Mouse (Mus musculus) forebrain, embryonic 12.5 days (tissue): ENCODE measurements around the gene D430041D05Rik. TPM values are rescaled to one million over a fixed set of nuclear protein-coding genes. Genes with fewer than 3 reads are reported as not detected.
"Not testable (repeated sequence)": the region's sequence is repeated elsewhere in the genome, so short reads cannot be mapped to it uniquely, and the experiment has no call there.

Experiments
- ATAC-seq: fragments of 200-750 bp; cut with Nextera tagmentation; 2 replicates; pipeline ENCODE4 v1.8.0; 2017; ENCODE audit warnings: moderate TSS enrichment; ENCODE audit not compliant: low FRiP score
- H3K27ac ChIP-seq: fragments of 300-500 bp; sonication (generic); 2 replicates; pipeline ENCODE4 v1.5.1; 2016; ENCODE audit warnings: mild to moderate bottlenecking
- H3K27me3 ChIP-seq: fragments of 300-500 bp; sonication (generic); 2 replicates; pipeline ENCODE4 v1.6.1; 2016; ENCODE audit warnings: mild to moderate bottlenecking
- H3K36me3 ChIP-seq: fragments of 300-500 bp; sonication (generic); replicated peaks from 2 replicates; pipeline ENCODE4 v1.6.1; 2016; ENCODE audit warnings: mild to moderate bottlenecking
- H3K4me1 ChIP-seq: fragments of 300-500 bp; sonication (generic); 2 replicates; pipeline ENCODE4 v1.6.1; 2016
- H3K4me2 ChIP-seq: fragments of 300-500 bp; sonication (generic); 2 replicates; pipeline ENCODE4 v1.6.1; 2016; ENCODE audit warnings: mild to moderate bottlenecking, moderate library complexity
- H3K4me3 ChIP-seq: fragments of 300-500 bp; sonication (generic); replicated peaks from 2 replicates; pipeline ENCODE4 v1.5.1; 2016; ENCODE audit warnings: mild to moderate bottlenecking
- H3K9ac ChIP-seq: fragments of 300-500 bp; sonication (generic); 2 replicates; pipeline ENCODE4 v1.6.1; 2016; ENCODE audit warnings: mild to moderate bottlenecking
- H3K9me3 ChIP-seq: fragments of 300-500 bp; sonication (generic); 2 replicates; pipeline ENCODE4 v1.6.1; 2016
- WGBS: fragments of 180-500 bp; shearing (Covaris S2); methylation state at CpG from one replicate; pipeline ENCODE4 v1.1.7; 2016; 5-methylcytosine and 5-hydroxymethylcytosine counted together
- polyA plus RNA-seq: library from polyadenylated mRNA; unstranded; fragments of >200 nt; fragmentation: Nextera tagmentation; extraction: Ambion mirVana; gene quantifications from 2 replicates; pipeline ENCODE4 v1.2.1, GENCODE M21; 2016

The D430041D05Rik gene
- polyA plus RNA-seq, 1 experiment from 2014 or later: 4.5 TPM

GRCm38 (mm10) chr2:104113563-104113962 is 297.2 kb downstream of the D430041D05Rik start:
- not testable (repeated sequence) for H3K4me1 ChIP-seq, H3K9me3 ChIP-seq, H3K27ac ChIP-seq, H3K36me3 ChIP-seq, H3K4me3 ChIP-seq, H3K4me2 ChIP-seq, ATAC-seq, H3K9ac ChIP-seq, H3K27me3 ChIP-seq

GRCm38 (mm10) chr2:104111170-104111797 is 299.5 kb downstream of the D430041D05Rik start:
- H3K4me2 ChIP-seq, H3K27me3 ChIP-seq, ATAC-seq, H3K4me3 ChIP-seq, H3K9ac ChIP-seq, H3K27ac ChIP-seq, H3K4me1 ChIP-seq, H3K9me3 ChIP-seq, H3K36me3 ChIP-seq: not testable (repeated sequence)
- WGBS: 80% methylated on average over 1 of the region's 1 CpGs

GRCm38 (mm10) chr2:104110031-104110430 is 300.8 kb downstream of the D430041D05Rik start:
- 89% methylated on average over 4 of the region's 4 CpGs for WGBS
- H3K4me3 ChIP-seq: no peak overlapping the region
- ATAC-seq: no peak

GRCm38 (mm10) chr2:104109528-104109927 is 301.3 kb downstream of the D430041D05Rik start:
- 72% methylated on average over 2 of the region's 2 CpGs for WGBS
- Histone ChIP-seq H3K36me3 (no peaks in the 10 kb centered on the region), H3K9ac (no peak overlapping the region), H3K4me3 (no peak overlapping the region), H3K4me2 (no peak overlapping the region), H3K27ac (no peak overlapping the region), H3K27me3 (no peaks in the 10 kb centered on the region), H3K9me3 (no peaks in the 10 kb centered on the region), H3K4me1 (no peaks in the 10 kb centered on the region)
- ATAC-seq: no peak

More at GRCm38 (mm10) chr2:104110031-104110430, 300.8 kb downstream of the D430041D05Rik start:
- H3K9me3 ChIP-seq: no peaks in the 10 kb centered on the region
- no peaks in the 10 kb centered on the region for H3K4me1 ChIP-seq
- no peaks in the 10 kb centered on the region for H3K36me3 ChIP-seq
- no peak overlapping the region for H3K4me2 ChIP-seq
- no peak overlapping the region for H3K27ac ChIP-seq
- H3K27me3 ChIP-seq: no peaks in the 10 kb centered on the region
- no peak overlapping the region for H3K9ac ChIP-seq

- not testable (repeated sequence) for H3K9ac ChIP-seq, H3K4me2 ChIP-seq, H3K9me3 ChIP-seq, ATAC-seq, H3K36me3 ChIP-seq, H3K4me1 ChIP-seq, H3K27ac ChIP-seq, H3K4me3 ChIP-seq, H3K27me3 ChIP-seq
- WGBS: 93% methylated on average over 2 of the region's 2 CpGs
Measured at GRCm38 (mm10) chr2:104109021-104109420, 301.8 kb downstream of the D430041D05Rik start.

GRCm38 (mm10) chr2:104104800-104105199 is 306.0 kb downstream of the D430041D05Rik start:
- Histone ChIP-seq H3K9me3 (no peaks in the 10 kb centered on the region), H3K36me3 (no peaks in the 10 kb centered on the region), H3K9ac (no peak overlapping the region), H3K4me1 (no peaks in the 10 kb centered on the region), H3K4me2 (no peak overlapping the region), H3K27ac (no peak overlapping the region), H3K4me3 (no peak overlapping the region), H3K27me3 (0 out of 2 replicates have a peak, but pooled peaks cover 3% of the 10 kb centered on the region)
- 91% methylated on average over 6 of the region's 6 CpGs for WGBS
- no peak for ATAC-seq

- 0 out of 2 replicates have a peak, but pooled peaks cover 3% of the 10 kb centered on the region for H3K27me3 ChIP-seq
- WGBS: 18% methylated on average over 1 of the region's 1 CpGs
- H3K36me3 ChIP-seq: no peaks in the 10 kb centered on the region
- H3K4me1 ChIP-seq: peaks cover 14% of the 10 kb centered on the region
- no peak overlapping the region for H3K4me2 ChIP-seq
- no peak overlapping the region for H3K27ac ChIP-seq
- ATAC-seq: no peak
- no peak overlapping the region for H3K9ac ChIP-seq
- no peaks in the 10 kb centered on the region for H3K9me3 ChIP-seq
- no peak overlapping the region for H3K4me3 ChIP-seq
Measured at GRCm38 (mm10) chr2:104099946-104100345, 310.9 kb downstream of the D430041D05Rik start.

- H3K27ac ChIP-seq: no peak overlapping the region
- H3K4me2 ChIP-seq: no peak overlapping the region
- no peaks in the 10 kb centered on the region for H3K36me3 ChIP-seq
- 0 out of 2 replicates have a peak, but pooled peaks cover 3% of the 10 kb centered on the region for H3K27me3 ChIP-seq
- H3K4me1 ChIP-seq: peaks cover 14% of the 10 kb centered on the region
- no peaks in the 10 kb centered on the region for H3K9me3 ChIP-seq
- no peak overlapping the region for H3K9ac ChIP-seq
- 96% methylated on average over 2 of the region's 2 CpGs for WGBS
- no peak for ATAC-seq
- H3K4me3 ChIP-seq: no peak overlapping the region
Measured at GRCm38 (mm10) chr2:104099231-104099585, 311.6 kb downstream of the D430041D05Rik start.

GRCm38 (mm10) chr2:104098529-104099230 is 312.1 kb downstream of the D430041D05Rik start:
- Histone ChIP-seq H3K4me3 (no peak overlapping the region), H3K36me3 (no peaks in the 10 kb centered on the region), H3K27me3 (0 out of 2 replicates have a peak, but pooled peaks cover 3% of the 10 kb centered on the region), H3K4me2 (no peak overlapping the region), H3K9me3 (no peaks in the 10 kb centered on the region), H3K27ac (no peak overlapping the region), H3K9ac (no peak overlapping the region), H3K4me1 (peaks cover 14% of the 10 kb centered on the region)
- WGBS: 49% methylated on average over 3 of the region's 3 CpGs
- ATAC-seq: no peak

GRCm38 (mm10) chr2:104097396-104097795 is 313.4 kb downstream of the D430041D05Rik start:
- 94% methylated on average over 4 of the region's 4 CpGs for WGBS
- not testable (repeated sequence) for H3K4me2 ChIP-seq, H3K36me3 ChIP-seq, H3K27me3 ChIP-seq, H3K9me3 ChIP-seq, H3K9ac ChIP-seq, ATAC-seq, H3K27ac ChIP-seq, H3K4me3 ChIP-seq
- H3K4me1 ChIP-seq: peaks cover 14% of the 10 kb centered on the region

- peaks cover 14% of the 10 kb centered on the region for H3K4me1 ChIP-seq
- H3K4me2 ChIP-seq, H3K36me3 ChIP-seq, H3K9ac ChIP-seq, H3K27ac ChIP-seq, H3K9me3 ChIP-seq, H3K4me3 ChIP-seq, H3K27me3 ChIP-seq: not testable (repeated sequence)
- ATAC-seq: 0 out of 2 replicates have a peak, but pooled peaks have one; percentile 20
- WGBS: 35% methylated on average over 1 of the region's 1 CpGs
Measured at GRCm38 (mm10) chr2:104096796-104097195, 314.0 kb downstream of the D430041D05Rik start.

GRCm38 (mm10) chr2:104096256-104096655 is 314.6 kb downstream of the D430041D05Rik start:
- 34% methylated on average over 10 of the region's 10 CpGs for WGBS
- no peaks in the 10 kb centered on the region for H3K9me3 ChIP-seq
- no peak for ATAC-seq
- no peaks in the 10 kb centered on the region for H3K36me3 ChIP-seq
- peak overlapping the region; percentile 43; the same call in 1 of the 2 replicates for H3K9ac ChIP-seq
- H3K4me2 ChIP-seq: peak overlapping the region; percentile 62
- H3K27ac ChIP-seq: peak overlapping the region; percentile 62; the same call in 1 of the 2 replicates
- H3K4me3 ChIP-seq: peak overlapping the region; percentile 43
- H3K27me3 ChIP-seq: no peaks in the 10 kb centered on the region
- peaks cover 14% of the 10 kb centered on the region for H3K4me1 ChIP-seq
